Mouse (Mus musculus): ENCODE data around the gene Endog. TPM values are rescaled to one million over a fixed set of nuclear protein-coding genes. Genes with fewer than 3 reads are reported as not detected.
"Not testable (repeated sequence)": the region's sequence is repeated elsewhere in the genome, so short reads cannot be mapped to it uniquely, and the experiment has no call there.

Gene Endog
- polyA plus RNA-seq, 1 experiment from 2014 or later: 26.1 TPM

- no peak for ATAC-seq (ENCODE audit: low FRiP score, low read depth)
- Histone ChIP-seq H3K9ac (peak overlapping the region; percentile 70; the same call in 1 of the 2 replicates), H3K36me3 (peaks cover 11% of the 10 kb centered on the region), H3K9me3 (no peaks in the 10 kb centered on the region), H3K27ac (replicated peaks) (peak overlapping the region; percentile 37; the same call in 1 of the 2 replicates), H3K27me3 (no peaks in the 10 kb centered on the region), H3K4me2 (peak overlapping the region; percentile 90), H3K4me1 (replicated peaks) (peaks cover 26% of the 10 kb centered on the region), H3K4me3 (peak overlapping the region; percentile 71)
- WGBS: 45% methylated on average over 10 of the region's 10 CpGs
Measured at GRCm38 (mm10) chr2:30134928-30135620, 36.2 kb upstream of the Endog start.

- Histone ChIP-seq H3K27me3 (no peaks in the 10 kb centered on the region), H3K36me3 (peaks cover 24% of the 10 kb centered on the region), H3K4me2 (no peak overlapping the region), H3K4me1 (replicated peaks) (peaks cover 26% of the 10 kb centered on the region), H3K27ac (replicated peaks) (no peak overlapping the region), H3K4me3 (no peak overlapping the region), H3K9me3 (no peaks in the 10 kb centered on the region), H3K9ac (no peak overlapping the region)
- no peak for ATAC-seq (ENCODE audit: low FRiP score, low read depth)
- 89% methylated on average over 10 of the region's 10 CpGs for WGBS
Measured at GRCm38 (mm10) chr2:30136458-30136857, 34.8 kb upstream of the Endog start.

- peaks cover 52% of the 10 kb centered on the region for H3K36me3 ChIP-seq
- H3K4me3 ChIP-seq; ATAC-seq (ENCODE audit: low FRiP score, low read depth); H3K4me1 ChIP-seq (replicated peaks); H3K27ac ChIP-seq (replicated peaks); H3K9me3 ChIP-seq; H3K9ac ChIP-seq; H3K4me2 ChIP-seq; H3K27me3 ChIP-seq: not testable (repeated sequence)
- 84% methylated on average over 4 of the region's 4 CpGs for WGBS
Measured at GRCm38 (mm10) chr2:30140021-30140420, 31.3 kb upstream of the Endog start.

GRCm38 (mm10) chr2:30144436-30144835 is 26.9 kb upstream of the Endog start:
- no peaks in the 10 kb centered on the region for H3K4me1 ChIP-seq (replicated peaks)
- H3K9ac ChIP-seq: no peak overlapping the region
- WGBS: 98% methylated on average over 4 of the region's 4 CpGs
- no peaks in the 10 kb centered on the region for H3K27me3 ChIP-seq
- no peak for ATAC-seq (ENCODE audit: low FRiP score, low read depth)
- no peak overlapping the region for H3K4me3 ChIP-seq
- peaks cover 76% of the 10 kb centered on the region for H3K36me3 ChIP-seq
- H3K27ac ChIP-seq (replicated peaks): no peak overlapping the region
- H3K4me2 ChIP-seq: no peak overlapping the region
- H3K9me3 ChIP-seq: no peaks in the 10 kb centered on the region

- Histone ChIP-seq H3K4me1 (replicated peaks) (no peaks in the 10 kb centered on the region), H3K27me3 (no peaks in the 10 kb centered on the region), H3K4me2 (no peak overlapping the region), H3K4me3 (no peak overlapping the region), H3K27ac (replicated peaks) (no peak overlapping the region), H3K36me3 (peaks cover 73% of the 10 kb centered on the region), H3K9ac (no peak overlapping the region), H3K9me3 (no peaks in the 10 kb centered on the region)
- no peak for ATAC-seq (ENCODE audit: low FRiP score, low read depth)
- 89% methylated on average over 4 of the region's 4 CpGs for WGBS
Measured at GRCm38 (mm10) chr2:30147466-30147865, 23.8 kb upstream of the Endog start.

GRCm38 (mm10) chr2:30151840-30152239 is 19.5 kb upstream of the Endog start:
- no peak overlapping the region for H3K4me2 ChIP-seq
- H3K9ac ChIP-seq: no peak overlapping the region
- H3K4me1 ChIP-seq (replicated peaks): no peaks in the 10 kb centered on the region
- ATAC-seq (ENCODE audit: low FRiP score, low read depth): no peak
- 90% methylated on average over 11 of the region's 11 CpGs for WGBS
- H3K36me3 ChIP-seq: peaks cover 41% of the 10 kb centered on the region
- H3K4me3 ChIP-seq: no peak overlapping the region
- H3K27me3 ChIP-seq: no peaks in the 10 kb centered on the region
- H3K27ac ChIP-seq (replicated peaks): no peak overlapping the region
- no peaks in the 10 kb centered on the region for H3K9me3 ChIP-seq

- Histone ChIP-seq H3K4me1 (replicated peaks) (no peaks in the 10 kb centered on the region), H3K9me3 (no peaks in the 10 kb centered on the region), H3K4me2 (no peak overlapping the region), H3K27me3 (no peaks in the 10 kb centered on the region), H3K9ac (no peak overlapping the region), H3K36me3 (peaks cover 33% of the 10 kb centered on the region), H3K4me3 (no peak overlapping the region), H3K27ac (replicated peaks) (no peak overlapping the region)
- WGBS: 77% methylated on average over 8 of the region's 8 CpGs
- ATAC-seq (ENCODE audit: low FRiP score, low read depth): no peak
Measured at GRCm38 (mm10) chr2:30152616-30153015, 18.7 kb upstream of the Endog start.

GRCm38 (mm10) chr2:30159871-30160270 is 11.4 kb upstream of the Endog start:
- not testable (repeated sequence) for H3K9ac ChIP-seq; H3K4me1 ChIP-seq (replicated peaks); H3K27ac ChIP-seq (replicated peaks); H3K36me3 ChIP-seq; H3K9me3 ChIP-seq; H3K4me2 ChIP-seq; H3K27me3 ChIP-seq; ATAC-seq (ENCODE audit: low FRiP score, low read depth); H3K4me3 ChIP-seq
- WGBS: 82% methylated on average over 8 of the region's 10 CpGs

- Histone ChIP-seq H3K9ac (no peak overlapping the region), H3K4me2 (no peak overlapping the region), H3K9me3 (peaks cover 3% of the 10 kb centered on the region; the same call in 1 of the 2 replicates), H3K36me3 (no peaks in the 10 kb centered on the region), H3K27me3 (no peaks in the 10 kb centered on the region), H3K4me3 (no peak overlapping the region), H3K27ac (replicated peaks) (no peak overlapping the region), H3K4me1 (replicated peaks) (no peaks in the 10 kb centered on the region)
- no peak for ATAC-seq (ENCODE audit: low FRiP score, low read depth)
Measured at GRCm38 (mm10) chr2:30161809-30162208, 9.5 kb upstream of the Endog start.

GRCm38 (mm10) chr2:30164340-30164932 is 6.9 kb upstream of the Endog start:
- Histone ChIP-seq H3K4me3 (no peak overlapping the region), H3K36me3 (no peaks in the 10 kb centered on the region), H3K27ac (replicated peaks) (no peak overlapping the region), H3K27me3 (no peaks in the 10 kb centered on the region), H3K9ac (no peak overlapping the region), H3K4me1 (replicated peaks) (no peaks in the 10 kb centered on the region), H3K9me3 (peaks cover 3% of the 10 kb centered on the region; the same call in 1 of the 2 replicates), H3K4me2 (no peak overlapping the region)
- 59% methylated on average over 9 of the region's 9 CpGs for WGBS
- no peak for ATAC-seq (ENCODE audit: low FRiP score, low read depth)

- Histone ChIP-seq H3K27me3 (no peaks in the 10 kb centered on the region), H3K4me3 (no peak overlapping the region), H3K4me1 (replicated peaks) (peaks cover 3% of the 10 kb centered on the region), H3K4me2 (no peak overlapping the region), H3K36me3 (no peaks in the 10 kb centered on the region), H3K27ac (replicated peaks) (no peak overlapping the region), H3K9ac (no peak overlapping the region), H3K9me3 (peaks cover 3% of the 10 kb centered on the region; the same call in 1 of the 2 replicates)
- ATAC-seq (ENCODE audit: low FRiP score, low read depth): no peak
- WGBS: 59% methylated on average over 4 of the region's 4 CpGs
Measured at GRCm38 (mm10) chr2:30166677-30167076, 4.6 kb upstream of the Endog start.

- H3K36me3 ChIP-seq: peaks cover 34% of the 10 kb centered on the region
- H3K27me3 ChIP-seq: no peaks in the 10 kb centered on the region
- peak; percentile 9 for ATAC-seq (ENCODE audit: low FRiP score, low read depth)
- no peaks in the 10 kb centered on the region for H3K9me3 ChIP-seq
- 1% methylated on average over 15 of the region's 19 CpGs for WGBS
- peaks cover 21% of the 10 kb centered on the region for H3K4me1 ChIP-seq (replicated peaks)
- H3K9ac ChIP-seq: peak overlapping the region; percentile 72
- H3K4me3 ChIP-seq: peak overlapping the region; percentile 67
- peak overlapping the region; percentile 97 for H3K27ac ChIP-seq (replicated peaks)
- peak overlapping the region; percentile 89 for H3K4me2 ChIP-seq
Measured at GRCm38 (mm10) chr2:30171997-30172382, 697 bp downstream of the Endog start.

Measured in hindbrain, embryonic 15.5 days (tissue).